Mouse (Mus musculus) myocyte (in vitro differentiated cells): ENCODE results near the gene Mest. TPM values are rescaled to one million over a fixed set of nuclear protein-coding genes. Genes with fewer than 3 reads are reported as not detected.

Experiments
- H3K27me3 ChIP-seq: one replicate; pipeline ENCODE4 v1.6.1; 2011; ENCODE audit not compliant: control insufficient read depth, insufficient read depth, insufficient read length
- H3K36me3 ChIP-seq: one replicate; pipeline ENCODE4 v1.6.1; 2011; ENCODE audit not compliant: control insufficient read depth, insufficient read depth
- H3K4me2 ChIP-seq: one replicate; pipeline ENCODE4 v1.6.1; 2011; ENCODE audit warnings: low read depth, control low read depth
- H3K4me3 ChIP-seq: one replicate; pipeline ENCODE4 v1.5.1; 2011; ENCODE audit warnings: mild to moderate bottlenecking, control low read depth, moderate library complexity
- H3K79me2 ChIP-seq: one replicate; pipeline ENCODE4 v1.6.1; 2011; ENCODE audit not compliant: control insufficient read depth, insufficient read depth
- H3ac ChIP-seq: one replicate; pipeline ENCODE4 v1.6.1; 2011; ENCODE audit not compliant: control insufficient read depth, insufficient read length
- CEBPB ChIP-seq: IDR thresholded peaks from 2 replicates; pipeline ENCODE4 v1.6.1; 2011; ENCODE audit warnings: mild to moderate bottlenecking, moderate library complexity; ENCODE audit not compliant: poor library complexity, insufficient read depth, severe bottlenecking
- E2F4 ChIP-seq: IDR thresholded peaks from one replicate; pipeline ENCODE4 v1.6.1; 2011; ENCODE audit warnings: mild to moderate bottlenecking, control low read depth, moderate library complexity; ENCODE audit not compliant: insufficient read depth
- MAX ChIP-seq: IDR thresholded peaks from one replicate; pipeline ENCODE4 v1.6.1; 2011; ENCODE audit warnings: low read depth, mild to moderate bottlenecking, control low read depth
- MYOD1 ChIP-seq, 3 experiments: IDR thresholded peaks; one replicate each; pipeline ENCODE4 v1.6.1; 2011; ENCODE audit warnings: control low read depth in 2 of 3, low read depth in 2 of 3, mild to moderate bottlenecking in 2 of 3, moderate library complexity in 1 of 3; ENCODE audit not compliant: insufficient read length in 2 of 3, control insufficient read depth in 1 of 3
- MYOG ChIP-seq, 3 experiments: IDR thresholded peaks; one replicate each; pipeline ENCODE4 v1.6.1; 2011; ENCODE audit warnings: control low read depth in 2 of 3, low read depth in 2 of 3, mild to moderate bottlenecking in 2 of 3; ENCODE audit not compliant: insufficient read length in 2 of 3, control insufficient read depth in 1 of 3, insufficient read depth in 1 of 3
- POLR2A ChIP-seq: IDR thresholded peaks from one replicate; pipeline ENCODE4 v1.6.1; 2011; ENCODE audit warnings: low read depth, mild to moderate bottlenecking, control low read depth, moderate library complexity; ENCODE audit not compliant: insufficient read length
- POLR2AphosphoS2 ChIP-seq: IDR thresholded peaks from one replicate; pipeline ENCODE4 v1.6.1; 2011; ENCODE audit warnings: low read depth, control low read depth; ENCODE audit not compliant: insufficient read length
- REST ChIP-seq: IDR thresholded peaks from one replicate; pipeline ENCODE4 v1.6.1; 2011; ENCODE audit warnings: mild to moderate bottlenecking, control low read depth, moderate library complexity; ENCODE audit not compliant: insufficient read depth, insufficient read length
- SRF ChIP-seq: IDR thresholded peaks from one replicate; pipeline ENCODE4 v1.6.1; 2011; ENCODE audit warnings: low read depth; ENCODE audit not compliant: control insufficient read depth, insufficient read length
- TCF12 ChIP-seq: IDR thresholded peaks from one replicate; pipeline ENCODE4 v1.6.1; 2011; ENCODE audit warnings: mild to moderate bottlenecking, control low read depth; ENCODE audit not compliant: poor library complexity, insufficient read depth, severe bottlenecking
- TCF3 ChIP-seq: IDR thresholded peaks from one replicate; pipeline ENCODE4 v1.6.1; 2011; ENCODE audit warnings: low read depth, control low read depth; ENCODE audit not compliant: insufficient read length
- USF1 ChIP-seq: IDR thresholded peaks from one replicate; pipeline ENCODE4 v1.6.1; 2011; ENCODE audit warnings: low read depth, mild to moderate bottlenecking, control low read depth, moderate library complexity
- polyA plus RNA-seq: library from polyadenylated mRNA; unstranded; fragments of >200 nt; fragmentation: generic; extraction: Trizol; gene quantifications from one replicate; pipeline ENCODE4 v1.2.1, GENCODE M21; 2012; ENCODE audit warnings: missing spikeins

The Mest gene
- polyA plus RNA-seq, 1 experiment, result 6.3 TPM

GRCm38 (mm10) chr6:30734988-30735727, 11.8 kb downstream of the Mest start:
- Histone ChIP-seq H3K79me2 (peaks cover 3% of the 10 kb centered on the region), H3K36me3 (no peaks in the 10 kb centered on the region), H3K4me3 (no peak overlapping the region), H3ac (no peak overlapping the region), H3K4me2 (no peak overlapping the region), H3K27me3 (no peaks in the 10 kb centered on the region)
- TF ChIP-seq MYOD1 (IDR thresholded peaks at IDR 0.05; ENCODE audit: control insufficient read depth in 1 of 3, insufficient read length in 2 of 3, low read depth in 2 of 3), result no peak
- TF ChIP-seq TCF3, result no peak
- no peak for TF ChIP-seq POLR2A
- TF ChIP-seq MYOG (IDR thresholded peaks at IDR 0.05; ENCODE audit: control insufficient read depth in 1 of 3, insufficient read depth in 1 of 3, insufficient read length in 2 of 3, low read depth in 2 of 3), result no peak
- no peak for TF ChIP-seq POLR2AphosphoS2
- TF ChIP-seq TCF12, result no peak

- TF ChIP-seq REST (no peak), MYOD1 (IDR thresholded peaks at IDR 0.05; ENCODE audit: control insufficient read depth in 1 of 3, insufficient read length in 2 of 3, low read depth in 2 of 3) (no peak), POLR2A (no peak), SRF (no peak)
- H3K27me3 ChIP-seq, result no peaks in the 10 kb centered on the region
These were observed 12.5 kb downstream of the Mest start for GRCm38 (mm10) chr6:30735728-30736371.

GRCm38 (mm10) chr6:30736372-30736762, 13.0 kb downstream of the Mest start:
- Histone ChIP-seq H3K27me3 (no peaks in the 10 kb centered on the region), H3K4me2 (no peak overlapping the region), H3K4me3 (no peak overlapping the region), H3ac (no peak overlapping the region), H3K36me3 (no peaks in the 10 kb centered on the region), H3K79me2 (peaks cover 3% of the 10 kb centered on the region)
- TF ChIP-seq CEBPB (no peak), USF1 (no peak), TCF12 (no peak), E2F4 (no peak), MAX (no peak), POLR2A (no peak), REST (no peak), MYOD1 (IDR thresholded peaks at IDR 0.05; ENCODE audit: control insufficient read depth in 1 of 3, insufficient read length in 2 of 3, low read depth in 2 of 3) (no peak), SRF (no peak), TCF3 (no peak), POLR2AphosphoS2 (no peak), MYOG (IDR thresholded peaks at IDR 0.05; ENCODE audit: control insufficient read depth in 1 of 3, insufficient read depth in 1 of 3, insufficient read length in 2 of 3, low read depth in 2 of 3) (no peak)

More at GRCm38 (mm10) chr6:30735728-30736371, 12.5 kb downstream of the Mest start:
- Histone ChIP-seq H3K4me3 (no peak overlapping the region), H3K36me3 (no peaks in the 10 kb centered on the region), H3ac (no peak overlapping the region), H3K79me2 (peaks cover 3% of the 10 kb centered on the region), H3K4me2 (no peak overlapping the region)

- no peak overlapping the region for H3ac ChIP-seq
- no peak for TF ChIP-seq TCF3
- TF ChIP-seq MAX, result no peak
- no peak for TF ChIP-seq REST
- no peak for TF ChIP-seq MYOG (IDR thresholded peaks at IDR 0.05; ENCODE audit: control insufficient read depth in 1 of 3, insufficient read depth in 1 of 3, insufficient read length in 2 of 3, low read depth in 2 of 3)
- no peak for TF ChIP-seq POLR2A
- no peak for TF ChIP-seq USF1
- no peak for TF ChIP-seq CEBPB
- no peak for TF ChIP-seq MYOD1 (IDR thresholded peaks at IDR 0.05; ENCODE audit: control insufficient read depth in 1 of 3, insufficient read length in 2 of 3, low read depth in 2 of 3)
- TF ChIP-seq TCF12, result no peak
- TF ChIP-seq POLR2AphosphoS2, result no peak
- no peaks in the 10 kb centered on the region for H3K36me3 ChIP-seq
- peak overlapping the region; percentile 22 for H3K4me3 ChIP-seq
- H3K27me3 ChIP-seq, result no peaks in the 10 kb centered on the region
- peak overlapping the region; percentile 30 for H3K4me2 ChIP-seq
- peaks cover 3% of the 10 kb centered on the region for H3K79me2 ChIP-seq
These were observed 13.7 kb downstream of the Mest start for GRCm38 (mm10) chr6:30736864-30737547.
